Mouse (Mus musculus) testis, adult 2 months (tissue): Measurements from ENCODE around the gene Fbxo44. TPM values are rescaled to one million over a fixed set of nuclear protein-coding genes. Genes with fewer than 3 reads are reported as not detected.

Experiments
- H3K27ac ChIP-seq: fragments of 200-500 bp; 2 replicates; pipeline ENCODE4 v1.5.1; 2012; ENCODE audit warnings: low read depth, low read length; ENCODE audit not compliant: control insufficient read depth, insufficient read depth
- H3K27me3 ChIP-seq: fragments of 200-500 bp; 2 replicates; pipeline ENCODE4 v1.6.1; 2012; ENCODE audit warnings: mild to moderate bottlenecking, low read length, moderate library complexity; ENCODE audit not compliant: control insufficient read depth, insufficient read depth
- H3K36me3 ChIP-seq: fragments of 200-500 bp; 2 replicates; pipeline ENCODE4 v1.6.1; 2012; ENCODE audit warnings: mild to moderate bottlenecking, low read length; ENCODE audit not compliant: control insufficient read depth, insufficient read depth
- H3K4me1 ChIP-seq: fragments of 200-500 bp; 2 replicates; pipeline ENCODE4 v1.6.1; 2012; ENCODE audit warnings: low read length; ENCODE audit not compliant: control insufficient read depth, insufficient read depth
- H3K4me3 ChIP-seq: fragments of 200-500 bp; 2 replicates; pipeline ENCODE4 v1.5.1; 2012; ENCODE audit warnings: low read depth, mild to moderate bottlenecking, low read length, moderate library complexity, mixed read lengths; ENCODE audit not compliant: control insufficient read depth
- CTCF ChIP-seq: fragments of 200-500 bp; IDR thresholded peaks from 2 replicates; pipeline ENCODE4 v1.5.1; 2012; ENCODE audit warnings: low read depth, mild to moderate bottlenecking, inconsistent platforms, low read length, moderate library complexity; ENCODE audit not compliant: control insufficient read depth, insufficient read depth, insufficient replicate concordance
- POLR2A ChIP-seq: fragments of 200-500 bp; IDR thresholded peaks from 2 replicates; pipeline ENCODE4 v1.6.1; 2012; ENCODE audit warnings: low read depth, mild to moderate bottlenecking, inconsistent platforms, low read length, moderate library complexity; ENCODE audit not compliant: control insufficient read depth
- polyA plus RNA-seq: library from polyadenylated mRNA; depleted of rRNA; stranded (reverse); fragments of >200 nt; gene quantifications from 2 replicates; pipeline ENCODE4 v1.2.3, GENCODE M21; 2012

Fbxo44 gene
- polyA plus RNA-seq, 1 experiment, result 191 TPM

DNA sequence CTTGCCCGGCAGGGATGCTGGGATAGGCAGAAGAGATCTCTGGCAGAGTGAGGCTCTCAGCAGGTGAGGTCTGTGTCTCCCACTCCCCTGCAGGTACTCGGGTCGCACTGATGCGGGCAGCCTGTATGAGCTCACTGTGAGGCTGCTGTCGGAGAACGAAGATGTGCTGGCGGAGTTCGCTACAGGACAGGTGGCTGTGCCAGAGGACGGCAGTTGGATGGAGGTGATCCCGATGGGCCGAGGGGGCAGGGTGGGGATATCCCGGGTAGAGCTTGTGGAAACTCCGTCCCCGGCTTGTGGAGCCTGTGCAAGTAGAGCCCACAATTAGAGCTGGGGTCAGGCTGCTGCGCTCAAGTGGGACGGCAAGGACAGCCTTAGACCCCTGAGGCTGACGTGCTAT is 5.3 kb upstream of the Fbxo44 start:
- H3K36me3 ChIP-seq, result no peaks in the 10 kb centered on the region
- H3K4me3 ChIP-seq, result peak overlapping the region; percentile 39
- H3K4me1 ChIP-seq, result peaks cover 13% of the 10 kb centered on the region
- H3K27me3 ChIP-seq, result no peaks in the 10 kb centered on the region
- TF ChIP-seq POLR2A (no peak), CTCF (no peak)
- no peak overlapping the region for H3K27ac ChIP-seq

DNA sequence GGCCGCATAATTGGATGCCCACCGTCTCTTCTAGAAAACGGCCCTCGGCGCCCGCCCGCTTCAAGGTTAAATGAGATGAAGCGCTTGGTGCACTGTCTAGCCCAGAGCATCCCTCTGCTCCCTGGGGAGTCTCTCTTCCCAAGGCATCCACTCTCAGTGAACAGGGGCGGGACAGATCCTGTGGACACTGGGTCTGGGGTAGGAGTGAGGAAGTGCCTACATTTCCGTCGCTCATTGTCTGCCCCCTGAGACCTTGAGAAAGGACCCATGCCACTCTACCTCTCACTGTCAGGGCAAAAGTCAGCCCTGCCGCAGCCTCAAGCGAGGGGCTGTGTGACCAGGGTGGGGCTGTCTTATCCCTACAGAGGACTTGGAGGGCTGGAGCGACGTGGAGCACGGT is 4.2 kb upstream of the Fbxo44 start:
- Histone ChIP-seq H3K27ac (no peak overlapping the region), H3K4me3 (peak overlapping the region; percentile 75), H3K27me3 (no peaks in the 10 kb centered on the region), H3K4me1 (peaks cover 16% of the 10 kb centered on the region), H3K36me3 (no peaks in the 10 kb centered on the region)
- TF ChIP-seq CTCF (no peak), POLR2A (no peak)

DNA sequence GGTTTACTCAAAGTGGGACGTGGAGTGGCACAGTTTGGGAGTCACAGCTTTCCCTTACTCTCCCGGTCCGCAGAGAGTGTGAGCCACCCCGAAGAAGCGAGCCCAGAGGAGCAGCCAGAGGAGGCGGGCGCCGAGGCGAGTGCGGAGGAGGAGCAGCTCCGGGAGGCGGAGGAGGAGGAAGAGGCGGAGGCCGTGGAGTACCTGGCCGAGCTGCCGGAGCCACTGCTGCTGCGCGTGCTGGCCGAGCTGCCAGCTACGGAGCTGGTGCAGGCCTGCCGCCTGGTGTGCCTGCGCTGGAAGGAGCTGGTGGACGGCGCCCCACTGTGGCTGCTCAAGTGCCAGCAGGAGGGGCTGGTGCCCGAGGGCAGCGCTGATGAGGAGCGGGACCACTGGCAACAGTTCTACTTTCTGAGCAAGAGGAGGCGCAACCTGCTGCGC is 3.7 kb upstream of the Fbxo44 start:
- no peak for TF ChIP-seq POLR2A
- TF ChIP-seq CTCF, result peak; percentile 46; the same call in 1 of the 2 replicates
- Histone ChIP-seq H3K36me3 (no peaks in the 10 kb centered on the region), H3K27me3 (no peaks in the 10 kb centered on the region), H3K27ac (no peak overlapping the region), H3K4me3 (peak overlapping the region; percentile 75), H3K4me1 (peaks cover 17% of the 10 kb centered on the region)

DNA sequence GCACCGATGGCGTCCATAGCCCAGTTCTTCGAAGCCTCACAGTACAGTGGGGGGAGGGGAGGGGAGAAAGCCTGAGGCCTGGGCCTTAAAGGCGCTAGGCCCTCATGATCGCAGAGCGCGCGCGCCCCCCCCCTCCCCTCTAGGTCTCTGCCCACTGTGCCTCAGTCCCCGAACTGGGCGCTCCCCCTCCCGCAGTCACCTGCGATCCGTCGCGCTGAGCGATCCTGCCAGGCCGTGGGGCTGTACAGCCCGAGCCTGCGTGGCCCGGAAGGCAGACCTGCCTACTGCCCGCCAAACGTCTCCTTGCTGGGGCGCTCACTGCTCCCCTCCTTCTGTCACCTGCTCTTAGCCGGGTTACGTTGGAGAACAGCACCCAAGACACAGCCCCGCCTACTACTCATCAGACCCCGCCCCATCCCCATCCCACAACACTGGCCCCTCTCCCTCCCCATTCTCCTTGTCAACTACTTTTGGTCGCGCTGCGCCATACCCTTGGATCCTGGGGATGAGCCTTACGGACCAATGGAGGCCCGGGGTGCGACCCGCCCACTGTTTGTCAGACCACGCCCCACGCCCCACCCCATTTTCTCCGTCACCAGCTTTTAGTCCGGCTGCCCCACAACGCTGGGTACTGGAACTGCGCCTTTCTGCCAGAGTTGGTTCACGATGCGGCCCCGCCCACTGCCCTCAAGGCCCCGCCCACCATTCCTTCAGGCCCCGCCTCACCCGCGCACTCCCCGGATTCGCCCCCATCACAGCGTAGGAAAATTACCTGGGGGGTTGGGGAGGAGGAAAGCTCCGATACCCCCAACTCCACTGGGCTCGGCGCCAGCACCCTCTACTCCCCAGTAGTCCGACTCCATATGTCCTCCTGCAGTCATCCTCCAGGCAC is 492 bp downstream of the Fbxo44 start:
- Histone ChIP-seq H3K36me3 (no peaks in the 10 kb centered on the region), H3K4me1 (peaks cover 20% of the 10 kb centered on the region), H3K27me3 (no peaks in the 10 kb centered on the region), H3K4me3 (peak overlapping the region; percentile 93), H3K27ac (peak overlapping the region; percentile 89)
- TF ChIP-seq POLR2A (peak; percentile 48), CTCF (no peak)

DNA sequence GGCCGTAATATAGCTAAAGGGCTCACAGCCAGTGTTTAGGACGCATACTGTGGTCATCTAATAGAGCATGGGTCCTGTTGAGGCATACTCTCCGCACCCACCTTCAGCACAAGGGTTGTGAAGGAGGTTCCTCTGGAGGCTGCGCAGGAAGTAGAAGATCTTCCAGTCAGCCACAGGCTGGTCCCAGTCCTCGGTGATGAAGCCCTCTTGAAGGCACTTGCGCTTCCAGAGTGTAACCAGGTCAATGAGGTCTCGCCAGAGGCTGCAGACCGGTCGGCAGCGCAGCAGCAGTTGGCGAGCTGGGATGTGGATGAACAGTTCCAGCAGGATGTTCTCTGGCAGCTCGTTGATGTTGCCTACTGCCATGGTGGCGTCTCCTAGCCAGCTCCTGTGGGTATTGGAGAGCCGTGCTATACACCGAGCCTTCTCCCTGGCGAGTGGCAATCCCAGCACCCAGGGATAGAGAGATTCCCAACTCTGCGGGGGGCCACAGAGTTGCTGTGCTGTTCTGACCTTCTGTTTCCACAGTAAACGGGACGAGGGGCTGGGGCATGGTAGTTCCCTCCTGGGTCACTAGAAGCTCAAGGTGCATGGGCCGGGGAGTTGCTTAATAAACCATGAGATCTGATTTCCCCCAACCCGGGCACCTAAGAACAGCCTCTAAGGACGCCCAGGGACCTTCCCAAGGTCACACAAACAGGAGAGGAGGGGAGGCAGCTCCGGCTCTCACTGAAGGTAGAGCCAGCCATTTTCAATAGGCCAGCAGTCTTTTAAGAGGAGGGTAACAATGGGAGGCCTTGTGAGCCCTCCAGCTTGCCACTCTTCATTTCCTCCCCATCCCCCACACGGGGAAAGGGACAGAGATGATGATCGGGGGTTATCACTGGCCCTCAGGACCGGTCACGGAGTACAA is 1.6 kb downstream of the Fbxo44 start:
- no peaks in the 10 kb centered on the region for H3K36me3 ChIP-seq
- H3K4me1 ChIP-seq, result peaks cover 17% of the 10 kb centered on the region
- no peaks in the 10 kb centered on the region for H3K27me3 ChIP-seq
- peak overlapping the region; percentile 90 for H3K4me3 ChIP-seq
- TF ChIP-seq POLR2A (peak; percentile 58), CTCF (no peak)
- H3K27ac ChIP-seq, result peak overlapping the region; percentile 82

DNA sequence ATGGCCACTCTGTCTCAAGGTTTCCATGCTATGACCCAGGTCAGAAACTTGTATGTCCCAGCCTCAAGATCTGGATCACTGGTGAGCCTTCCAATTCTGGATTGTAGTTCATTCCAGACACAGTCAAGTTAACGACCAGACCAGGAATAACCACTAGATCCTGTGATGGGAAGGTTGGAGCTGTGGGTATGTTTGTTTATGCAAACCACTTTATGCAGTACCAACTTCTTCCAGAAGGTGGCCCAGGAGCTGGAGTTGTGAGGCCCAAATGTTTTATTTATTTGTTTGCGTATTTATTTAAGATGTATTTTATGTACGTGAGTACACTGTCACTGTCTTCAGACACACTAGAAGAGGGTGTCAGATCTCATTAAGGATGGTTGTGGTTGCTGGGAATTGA is 5.3 kb downstream of the Fbxo44 start:
- no peaks in the 10 kb centered on the region for H3K36me3 ChIP-seq

DNA sequence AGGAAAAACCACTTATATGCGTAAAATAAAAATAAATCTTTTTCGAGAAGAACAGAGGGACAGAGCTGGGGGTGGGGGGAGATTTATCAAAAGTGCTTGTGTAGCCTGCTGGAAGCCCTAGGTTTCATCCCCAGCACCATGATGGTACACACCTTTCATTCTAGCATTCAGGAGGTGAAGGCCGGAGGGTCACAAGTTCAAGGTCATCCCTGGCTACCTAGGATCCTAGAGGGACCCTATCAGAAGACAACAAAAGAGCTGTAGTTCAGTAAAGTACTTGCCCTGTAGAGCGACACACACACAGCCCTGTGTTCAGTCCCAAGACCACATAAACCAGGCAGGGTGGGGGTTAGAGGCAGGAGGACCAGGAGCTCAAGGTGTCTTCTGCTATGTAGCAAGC is 6.3 kb downstream of the Fbxo44 start:
- peaks cover 25% of the 10 kb centered on the region for H3K4me1 ChIP-seq
- no peak overlapping the region for H3K4me3 ChIP-seq
- no peak overlapping the region for H3K27ac ChIP-seq
- TF ChIP-seq CTCF (no peak), POLR2A (no peak)
- no peaks in the 10 kb centered on the region for H3K27me3 ChIP-seq
- H3K36me3 ChIP-seq, result no peaks in the 10 kb centered on the region

More for the DNA sequence above, 5.3 kb downstream of the Fbxo44 start:
- no peaks in the 10 kb centered on the region for H3K27me3 ChIP-seq
- TF ChIP-seq CTCF, result no peak
- no peak for TF ChIP-seq POLR2A
- peaks cover 21% of the 10 kb centered on the region for H3K4me1 ChIP-seq
- H3K27ac ChIP-seq, result no peak overlapping the region
- no peak overlapping the region for H3K4me3 ChIP-seq
